Mouse (Mus musculus) right cerebral cortex, postnatal 36 days (tissue): Measurements from ENCODE around the gene Dagla.

Experiments used
- DNase-seq, 2 experiments: peaks; one replicate each; pipeline ENCODE4 v3.0.0; 2022; ENCODE audit warnings: low spot score in 2 of 2, mixed read lengths in 1 of 2

Dagla gene

DNA sequence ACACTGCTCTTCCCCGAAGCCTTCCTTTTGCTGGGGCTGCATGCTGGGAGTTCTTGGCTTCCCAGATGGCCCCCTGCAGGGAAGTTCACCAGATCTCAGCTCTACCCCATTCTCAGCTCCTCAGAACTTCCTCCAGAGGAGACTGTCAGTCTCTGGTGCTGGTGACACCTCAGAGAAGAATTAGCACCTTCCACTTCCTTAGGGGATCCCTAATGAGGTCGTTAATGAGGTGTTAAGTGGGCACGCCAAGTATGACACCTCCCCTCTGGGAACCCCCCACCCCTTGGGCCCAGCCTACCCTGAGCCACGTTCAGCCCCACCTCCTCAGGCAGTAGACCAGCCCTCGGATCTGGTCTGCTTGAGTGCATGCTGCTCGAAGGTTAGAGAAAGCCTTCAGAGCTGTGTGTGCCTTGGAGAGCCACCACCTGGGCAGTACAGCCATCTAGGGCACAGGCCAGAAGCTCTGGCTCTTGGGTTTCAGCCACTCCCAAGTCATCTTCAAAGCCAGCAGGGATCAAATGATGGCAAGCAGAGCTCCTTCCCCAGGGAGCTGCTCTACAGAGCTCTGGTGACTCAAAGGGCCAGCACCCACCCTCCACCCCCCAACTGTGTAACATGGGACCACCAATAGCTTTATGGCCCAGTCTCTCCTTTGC, 25.9 kb downstream of the Dagla start:
- DNase-seq: no peak

DNA sequence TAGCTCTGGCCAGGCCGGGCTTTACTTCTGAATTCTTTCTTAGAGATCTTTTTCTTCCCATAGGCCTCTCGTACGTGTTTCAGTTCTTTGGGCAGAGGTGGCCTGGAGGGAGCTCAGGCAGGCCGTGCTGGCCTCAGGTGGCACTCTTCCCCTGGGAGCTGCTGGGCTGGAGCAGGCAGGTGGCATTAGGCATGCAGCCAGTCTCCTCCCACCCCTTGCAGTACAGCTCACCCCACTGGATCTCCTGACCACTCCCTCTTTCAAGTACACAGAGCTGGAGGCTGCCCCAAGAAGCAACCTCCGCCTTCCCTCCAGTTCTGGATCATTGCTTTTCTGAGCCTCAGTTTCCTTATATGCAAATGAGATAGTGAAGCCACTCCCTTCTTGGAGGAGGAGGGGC, 26.9 kb downstream of the Dagla start:
- no peak for DNase-seq

DNA sequence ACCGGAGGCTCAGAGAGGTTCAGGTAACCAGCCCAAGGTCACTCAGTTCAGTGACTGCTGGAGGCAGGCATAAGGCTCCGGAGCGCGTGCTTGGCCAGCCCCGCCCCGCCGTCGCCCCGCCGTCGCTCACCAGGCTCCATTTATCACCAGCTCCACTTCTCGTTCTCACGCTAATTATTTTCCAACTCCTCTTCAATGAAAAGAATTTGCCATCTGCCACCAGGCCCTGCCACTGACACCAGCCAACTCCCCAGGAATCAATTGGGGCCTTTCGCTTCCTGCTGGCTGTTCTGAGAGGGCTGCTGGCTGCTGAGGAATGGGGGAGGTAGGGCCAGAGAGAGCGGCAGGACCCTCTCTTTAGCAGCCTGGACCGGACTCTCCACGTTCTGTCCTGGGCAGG, 27.3 kb downstream of the Dagla start:
- no peak for DNase-seq

DNA sequence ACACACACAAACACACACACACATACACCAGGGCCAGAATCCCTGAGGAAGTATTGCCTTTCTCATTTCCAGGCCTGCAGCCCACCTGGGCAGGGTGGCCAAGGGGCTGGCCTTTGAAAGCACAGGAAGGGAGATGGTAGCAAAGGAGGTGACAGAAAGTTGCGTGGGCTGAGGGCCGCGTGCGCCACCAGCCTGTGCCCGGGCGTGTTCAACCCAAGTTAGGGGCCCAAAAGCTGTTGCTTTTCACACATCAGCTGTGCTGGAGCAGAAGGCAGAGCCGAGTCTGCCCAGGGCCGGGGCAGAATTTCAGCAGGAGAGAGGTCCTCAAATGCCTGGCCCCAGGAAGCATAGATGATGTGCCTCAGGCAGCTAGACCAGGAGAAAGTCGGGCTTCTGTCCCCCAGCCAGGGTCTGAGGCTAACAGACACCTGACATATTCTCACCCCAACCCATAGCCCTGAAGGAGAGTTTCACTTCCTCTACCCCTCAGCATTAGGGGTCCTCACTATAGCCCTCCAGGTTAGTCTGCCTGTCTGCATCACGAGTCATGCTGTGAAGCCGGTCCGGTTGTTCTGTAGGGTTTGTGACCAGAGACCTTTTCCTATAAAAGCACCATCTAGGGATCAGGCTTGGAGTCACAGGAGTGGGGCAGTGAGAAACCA, 28.1 kb downstream of the Dagla start:
- no peak for DNase-seq

DNA sequence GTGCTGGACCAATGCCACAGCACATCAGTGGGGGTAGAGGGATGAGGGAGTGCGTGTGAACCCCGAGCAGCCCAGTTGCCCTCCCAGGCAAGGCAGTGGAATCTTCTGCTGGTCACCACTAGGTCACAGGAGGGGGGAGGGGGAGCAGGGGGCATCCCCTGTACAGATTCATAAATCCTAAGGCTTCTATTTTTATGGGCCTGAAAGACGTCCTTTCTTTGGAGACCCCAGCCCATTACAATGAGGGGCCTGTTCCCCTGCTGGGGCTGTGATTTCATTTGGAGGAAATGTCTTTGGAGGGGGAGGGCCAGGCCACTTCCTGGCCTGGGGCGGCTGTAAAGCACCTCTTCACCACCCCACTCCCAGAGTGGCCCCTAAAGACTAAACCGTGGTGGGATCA, 30.6 kb downstream of the Dagla start:
- DNase-seq: no peak

DNA sequence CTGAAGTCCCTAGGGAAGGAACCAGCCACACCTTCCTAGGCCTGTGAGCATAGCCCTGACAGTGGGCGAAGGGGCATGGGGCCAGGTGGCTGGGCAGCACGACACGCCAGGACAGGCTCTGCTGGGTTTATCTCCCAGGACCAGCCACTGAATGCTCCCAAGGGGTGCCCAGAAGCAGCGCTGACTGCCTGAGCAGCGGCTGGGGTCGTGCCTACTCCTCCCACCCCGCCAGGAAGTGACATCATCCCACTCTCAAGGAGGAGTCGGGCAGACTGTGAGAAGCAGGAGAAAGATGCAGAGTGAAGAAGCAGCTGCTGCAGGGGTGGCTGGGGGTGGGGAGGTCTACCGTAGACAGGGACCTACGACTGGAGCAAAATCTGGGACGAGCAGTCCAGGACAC, 31.9 kb downstream of the Dagla start:
- DNase-seq: peak; percentile 76 to 84

DNA sequence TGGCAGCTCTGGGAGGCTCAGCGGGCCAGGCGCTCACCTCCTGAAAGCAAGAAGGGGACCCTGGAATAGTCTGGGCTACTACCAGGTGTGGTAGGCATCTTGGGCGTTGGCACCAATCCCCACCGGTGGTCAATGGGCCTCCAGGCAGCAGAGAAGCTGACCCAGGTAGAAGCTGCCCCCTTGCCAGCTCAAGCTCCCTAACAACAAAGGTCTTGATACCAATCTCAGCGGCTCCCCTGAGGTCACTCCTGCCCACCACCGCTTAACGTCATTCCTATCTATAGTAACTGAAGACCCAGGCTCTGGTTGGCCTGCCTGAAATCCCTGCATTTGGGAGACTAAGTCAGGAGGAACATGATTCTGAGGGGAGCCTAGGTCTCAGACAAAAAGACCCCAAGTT, 33.1 kb downstream of the Dagla start:
- DNase-seq: no peak

DNA sequence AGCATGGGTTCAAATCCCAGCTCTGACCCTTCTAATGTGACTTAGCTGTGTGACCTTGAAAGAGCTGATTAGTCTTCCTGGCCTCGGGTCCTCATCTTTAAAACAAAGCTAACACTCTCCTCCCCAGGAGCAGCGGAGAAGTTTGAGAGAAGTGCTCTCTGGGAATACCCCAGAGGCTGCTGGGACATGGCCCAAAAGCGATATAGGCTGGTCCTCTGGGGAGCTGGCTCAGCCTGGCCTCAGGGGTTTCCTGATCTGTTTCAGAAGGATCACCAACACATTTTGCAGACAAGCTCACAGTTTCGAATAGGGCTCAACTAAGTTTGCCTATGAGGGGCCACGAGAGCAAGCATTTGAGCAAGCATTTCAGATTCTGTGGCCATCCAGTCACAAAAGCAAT, 34.3 kb downstream of the Dagla start:
- no peak for DNase-seq

DNA sequence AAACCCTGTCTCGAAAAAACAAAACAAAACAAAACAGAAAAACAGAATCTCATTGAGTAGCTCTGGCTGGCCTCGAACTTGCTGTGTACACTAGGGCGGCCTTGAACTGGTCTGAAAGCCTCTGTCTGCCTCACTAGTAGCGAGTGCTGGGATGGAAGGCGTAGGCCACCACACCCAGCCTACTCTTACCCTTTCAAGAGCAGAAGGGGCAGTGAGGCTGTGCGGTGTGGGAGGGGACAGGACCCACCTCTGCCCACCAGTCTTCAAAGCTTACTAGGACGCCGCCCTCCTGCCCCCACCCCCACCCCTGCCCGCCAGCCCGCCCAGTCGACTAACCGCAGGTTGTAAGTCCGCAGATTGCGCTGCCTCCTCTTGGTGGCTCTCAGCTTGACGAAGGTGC, 35.8 kb downstream of the Dagla start:
- DNase-seq: no peak

DNA sequence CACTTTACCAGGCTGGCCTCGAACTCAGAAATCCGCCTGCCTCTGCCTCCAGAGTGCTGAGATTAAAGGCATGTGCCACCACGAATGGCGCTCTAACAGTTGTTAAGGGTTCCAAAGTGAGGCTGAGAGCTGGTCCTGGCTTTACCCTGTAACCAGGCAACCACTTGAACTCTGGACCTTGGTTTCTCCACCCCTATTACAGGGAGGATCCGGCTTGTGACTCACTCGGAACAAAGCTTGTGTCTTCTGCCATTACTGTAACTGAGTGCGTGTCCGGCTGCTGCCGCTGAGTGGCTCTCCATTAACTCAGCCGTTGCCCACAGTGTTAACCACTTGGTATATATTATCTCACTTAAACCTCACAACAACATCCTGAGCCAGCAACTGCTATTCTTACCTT, 36.7 kb downstream of the Dagla start:
- DNase-seq: no peak

DNA sequence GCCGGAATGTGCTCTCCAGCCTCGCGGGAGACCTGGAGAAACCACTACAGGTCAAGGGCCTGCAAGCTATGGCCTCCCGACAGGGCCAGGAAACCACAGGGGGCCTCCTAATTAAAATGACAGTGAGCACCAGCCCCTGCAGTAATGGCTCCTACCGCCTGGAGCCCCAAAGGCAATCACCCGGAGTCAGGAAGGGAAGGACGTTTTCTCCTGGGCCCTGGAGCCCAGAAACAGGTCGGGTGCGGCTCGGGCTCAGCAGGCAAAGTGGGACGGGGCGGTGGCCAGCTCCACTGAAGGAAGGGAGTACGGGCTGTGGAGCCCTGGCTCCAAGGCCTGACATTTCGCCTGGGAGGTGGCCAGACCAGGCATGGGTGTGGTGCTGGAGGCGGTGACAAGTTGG, 37.6 kb downstream of the Dagla start:
- DNase-seq: no peak

DNA sequence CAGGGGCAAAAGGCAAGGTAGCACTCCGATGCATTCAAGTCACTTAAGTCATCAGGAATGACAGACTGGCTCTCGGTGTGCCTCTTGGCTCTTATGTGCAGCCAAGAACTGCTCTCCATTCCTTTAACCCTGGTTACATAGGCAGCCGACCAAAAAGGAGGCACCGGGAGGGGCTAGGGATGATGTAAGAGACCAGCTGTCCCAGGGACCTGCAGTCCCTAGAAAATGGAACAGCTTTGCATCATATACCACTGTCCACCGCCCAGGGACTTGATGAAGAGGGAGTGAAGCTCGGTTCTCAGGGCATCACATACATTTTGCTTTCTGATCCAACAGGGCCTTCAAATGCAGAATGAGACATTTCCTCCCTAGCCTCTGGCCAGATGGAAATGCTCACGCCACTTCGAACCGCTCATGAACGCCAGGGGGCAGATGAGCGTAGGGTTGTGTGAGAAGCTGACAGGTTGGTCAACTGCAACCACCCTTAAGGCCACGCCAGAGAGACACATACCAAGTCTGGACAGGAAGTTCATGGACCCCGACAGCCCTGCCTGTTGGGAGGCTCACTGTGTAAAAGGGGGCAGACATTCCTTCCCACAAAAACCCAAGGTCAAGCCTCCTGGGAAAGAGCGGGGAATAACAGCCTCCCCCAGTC, 38.4 kb downstream of the Dagla start:
- peak in 1 of 2 experiments; percentile 57 for DNase-seq

DNA sequence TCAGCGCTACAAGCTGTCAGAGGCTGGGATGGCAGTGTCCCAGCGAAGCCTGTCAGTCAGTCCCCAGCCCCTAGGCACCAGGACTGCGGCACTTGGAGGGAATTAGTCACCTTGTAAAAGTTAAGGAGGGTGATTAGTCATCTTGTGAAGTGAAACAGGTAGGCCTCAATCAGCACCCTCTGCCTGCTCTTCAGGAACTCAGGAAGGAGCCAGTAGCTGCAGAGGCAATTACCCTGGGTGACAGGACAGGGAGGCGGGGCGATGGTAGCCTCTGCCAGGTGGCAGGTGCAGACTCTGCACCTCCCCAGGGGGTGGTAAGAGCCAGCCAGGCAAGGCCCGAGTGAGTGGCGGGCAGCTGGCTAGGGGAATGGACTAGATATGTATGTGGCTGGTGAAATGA, 43.3 kb downstream of the Dagla start:
- DNase-seq: no peak

DNA sequence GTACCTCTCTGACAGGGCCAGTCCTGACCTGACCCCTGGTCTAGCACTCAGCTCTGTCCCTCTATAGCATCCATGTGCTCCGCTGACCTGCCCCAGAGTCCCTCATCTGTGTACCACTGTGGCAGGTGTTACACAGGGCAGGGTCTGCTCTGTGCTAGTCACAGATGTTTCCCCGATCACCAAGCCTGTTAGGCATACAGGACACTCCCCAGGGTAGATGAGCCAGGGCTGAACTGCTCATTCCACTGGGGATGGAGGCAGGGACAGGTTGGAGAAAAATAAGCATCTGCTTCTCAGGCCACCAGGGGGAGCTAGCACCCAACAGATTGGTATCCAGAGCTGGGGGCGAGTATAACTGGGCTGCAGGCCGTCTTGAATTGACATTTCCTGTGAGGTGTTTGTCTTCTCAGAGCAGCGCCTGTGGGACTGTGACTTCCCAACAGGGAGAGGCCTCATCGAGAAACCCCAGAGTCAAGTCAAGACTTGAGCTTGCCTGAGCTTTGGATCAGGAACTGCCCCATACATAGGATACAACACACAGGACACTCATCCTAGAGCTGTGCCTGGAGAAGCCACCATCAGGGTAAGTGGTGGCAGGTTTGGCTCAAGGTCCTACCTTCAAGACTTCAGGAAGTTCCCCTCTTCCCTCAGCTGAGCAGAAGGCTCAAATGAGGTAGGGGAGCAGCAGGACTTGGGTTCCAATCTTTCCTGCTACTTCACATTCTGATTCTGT, 46.2 kb downstream of the Dagla start:
- peak; percentile 64 to 70 for DNase-seq

DNA sequence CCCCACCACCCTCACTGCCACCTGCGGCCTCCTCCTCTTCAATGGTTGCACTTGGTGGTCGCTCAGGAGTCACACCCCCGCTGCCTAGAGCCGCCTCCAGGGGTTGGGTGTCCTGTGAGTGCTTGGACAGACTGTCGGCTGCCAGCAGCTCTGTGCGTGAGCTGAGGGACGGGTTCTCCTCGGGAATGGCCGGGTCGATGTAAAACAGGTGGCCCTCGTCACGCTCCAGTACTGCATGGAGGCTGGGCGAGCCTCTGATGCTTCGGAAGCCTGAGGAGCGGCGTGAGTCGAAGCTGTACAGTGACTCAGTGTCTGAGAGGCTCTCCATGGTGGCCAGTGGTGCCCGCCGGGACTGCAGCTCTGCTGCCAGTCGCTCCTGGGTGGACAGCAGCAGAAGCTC, 56.5 kb downstream of the Dagla start:
- no peak for DNase-seq

DNA sequence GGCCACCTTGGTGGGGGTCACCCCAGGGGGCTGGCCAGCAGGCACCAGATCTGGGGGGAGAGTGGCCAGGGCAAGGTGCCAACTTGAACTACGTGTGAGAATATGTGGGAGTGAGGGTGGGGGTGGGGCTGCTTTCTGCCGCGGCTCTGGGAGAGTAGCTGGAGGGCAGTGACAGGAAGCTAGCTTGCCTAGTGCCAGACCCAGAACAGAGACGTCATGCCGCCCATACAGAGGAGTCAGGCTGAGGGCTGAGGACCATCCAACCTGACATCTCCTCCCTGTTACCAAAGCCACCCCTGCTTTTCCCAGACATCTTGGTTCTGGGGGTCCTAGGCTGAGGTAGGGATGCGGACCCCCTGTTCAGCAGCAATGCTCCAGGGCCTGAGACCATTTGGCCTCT, 57.5 kb downstream of the Dagla start:
- no peak for DNase-seq

DNA sequence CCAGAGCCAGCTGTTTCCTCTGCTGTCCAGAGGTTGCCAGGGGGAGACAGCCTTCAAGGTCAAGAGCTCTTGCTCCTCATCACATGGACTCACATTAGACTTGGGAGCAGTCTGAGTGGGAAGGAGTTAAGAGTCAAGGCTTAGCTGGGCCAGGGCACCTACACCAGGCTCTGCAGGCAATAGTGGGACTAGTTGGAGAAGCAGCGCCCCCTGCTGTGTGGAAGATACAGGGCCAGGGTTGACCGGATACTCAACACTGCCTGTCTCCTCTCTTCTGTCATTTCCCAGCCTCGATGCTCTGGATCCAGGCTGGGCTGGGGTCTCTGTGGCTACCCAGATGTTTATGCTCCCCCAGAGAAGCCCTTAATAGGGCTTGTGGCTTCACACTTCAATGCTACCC, 60.5 kb downstream of the Dagla start:
- peak in 1 of 2 experiments; percentile 50 for DNase-seq

DNA sequence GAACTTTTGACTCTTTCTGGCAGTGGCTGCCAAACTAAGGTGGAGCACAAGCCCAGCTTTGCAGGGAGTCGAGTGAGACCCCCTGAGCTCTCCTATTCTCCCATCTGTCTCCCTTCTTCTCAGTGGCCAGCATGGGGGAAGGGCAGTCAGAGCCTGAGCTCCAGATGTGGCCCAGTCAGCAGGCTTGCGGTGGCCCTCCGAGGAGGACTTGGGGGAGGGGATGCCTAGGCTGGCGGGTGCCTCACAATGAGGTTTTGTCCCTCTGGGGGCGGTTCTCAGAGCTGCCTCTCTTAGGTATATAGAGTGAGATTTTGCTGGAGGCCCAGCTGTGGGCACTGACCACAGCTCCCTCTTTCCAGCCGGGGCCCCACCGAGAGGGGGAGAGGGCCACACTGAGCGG, 61.8 kb downstream of the Dagla start:
- no peak for DNase-seq

DNA sequence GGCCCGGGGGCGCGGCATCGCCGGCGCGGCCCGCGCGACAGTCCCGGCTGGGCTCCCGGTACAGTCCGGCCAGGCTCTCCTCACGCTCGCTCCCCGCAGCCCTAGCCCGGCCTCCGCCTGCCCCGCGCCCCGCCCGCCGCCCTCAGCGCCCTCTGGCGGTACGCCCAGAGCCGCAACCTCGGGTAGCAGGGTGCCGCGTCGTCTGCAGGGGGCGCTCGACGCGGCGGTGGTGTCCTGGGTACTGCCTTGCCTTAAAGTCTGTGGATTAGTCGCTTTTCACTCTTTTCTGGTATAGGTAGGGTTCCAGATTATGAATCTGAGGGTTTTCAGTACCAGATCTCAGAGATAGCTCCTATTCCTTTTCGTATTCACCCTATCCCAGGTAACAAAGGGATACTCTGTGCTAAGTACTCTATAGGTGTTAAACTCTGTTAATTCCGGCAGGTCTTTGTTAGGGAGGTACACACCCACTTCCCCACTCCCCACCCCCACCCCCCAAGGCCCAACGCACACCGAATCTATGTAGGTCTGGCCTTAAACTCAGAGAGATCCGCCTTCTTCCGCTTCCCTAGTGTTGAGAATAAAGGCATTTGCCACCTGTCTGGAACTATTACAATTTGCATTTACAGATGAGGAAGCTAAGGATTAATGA, 63.9 kb downstream of the Dagla start, which contains the start of gene Myrf:
Gene Myrf (minus strand): TSS at position 95 of the 652 bp plus-strand sequence.
- peak in 1 of 2 experiments; percentile 31 for DNase-seq

DNA sequence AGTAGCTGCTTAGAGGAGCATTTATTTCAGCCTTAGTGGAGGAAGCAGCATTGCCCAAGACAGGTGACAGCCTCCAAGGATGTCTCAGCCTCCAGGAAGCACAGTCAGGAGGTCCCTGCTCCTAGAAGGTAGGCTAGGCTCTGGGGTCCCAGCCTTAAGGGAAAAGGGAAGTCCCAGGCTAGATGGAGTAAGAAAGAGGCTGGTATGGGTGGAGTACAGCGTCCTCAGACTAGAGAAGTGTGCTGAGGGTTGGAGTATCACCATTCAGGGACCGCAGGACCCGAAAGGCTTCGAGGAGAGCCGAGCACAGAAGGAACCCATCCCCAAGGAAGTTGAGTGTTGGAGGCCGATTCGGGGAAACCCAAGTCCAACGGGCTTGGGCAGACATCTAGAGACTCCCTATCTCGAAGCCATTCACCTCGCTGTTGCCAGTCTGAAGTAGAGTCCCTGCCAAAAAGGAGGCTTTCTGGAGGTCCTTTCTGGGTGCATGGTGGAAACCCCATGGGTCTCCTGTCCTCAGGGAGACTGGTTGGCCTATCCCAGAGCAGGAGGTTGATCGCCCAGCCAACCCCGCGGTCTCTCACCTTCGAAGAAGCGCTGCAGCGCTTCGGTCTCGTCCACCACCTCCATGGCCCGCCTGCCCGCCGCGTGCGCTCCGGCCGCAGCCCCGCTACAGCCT, 64.6 kb downstream of the Dagla start:
- no peak for DNase-seq

DNA sequence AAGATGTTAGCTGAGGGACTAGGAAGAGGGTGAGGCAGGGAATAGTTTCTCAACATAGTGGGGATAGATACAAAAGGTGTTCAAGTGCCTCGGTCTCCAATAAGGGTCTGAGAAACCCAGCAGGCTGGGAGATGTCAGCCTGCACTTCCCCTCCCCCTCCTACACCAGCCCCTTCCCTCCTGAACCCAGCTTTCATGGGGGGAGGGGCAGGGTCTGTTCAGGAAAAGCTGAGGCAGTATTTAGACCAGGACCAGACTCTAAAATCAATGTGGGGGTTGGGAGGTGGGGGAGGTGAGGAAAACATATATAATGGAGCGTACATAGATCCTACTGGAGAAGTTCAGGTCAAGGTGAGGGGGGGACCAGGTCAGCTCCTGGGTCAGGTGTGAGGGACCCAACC, 65.3 kb downstream of the Dagla start:
- no peak for DNase-seq
